Mouse (Mus musculus): ENCODE results near the gene Pms2. TPM values are rescaled to one million over a fixed set of nuclear protein-coding genes. Genes with fewer than 3 reads are reported as not detected.

Pms2 gene
- 9.4 and 11.0 TPM in 2 replicates for total RNA-seq (2021)
- long read RNA-seq, full-length matches to known transcripts = 13 of 20 reads
- long read RNA-seq, partial matches to known transcripts = 1 of 20 reads
- long read RNA-seq, other reads (novel, unspliced or antisense) = 6 of 20 reads

GRCm38 (mm10) chr5:143909417-143910400, at the start of gene Pms2, which contains the start of gene Aimp2:
TSS of gene Pms2 (plus strand) at chr5:143909964.
TSS of gene Aimp2 (minus strand) at chr5:143909847.
- peak; percentile 90 for DNase-seq

GRCm38 (mm10) chr5:143871547-143872169, 38.1 kb upstream of the Pms2 start:
- DNase-seq = no peak

GRCm38 (mm10) chr5:143874571-143874970, 35.2 kb upstream of the Pms2 start:
- no peak for DNase-seq

GRCm38 (mm10) chr5:143885274-143885673, 24.5 kb upstream of the Pms2 start:
- DNase-seq = no peak

GRCm38 (mm10) chr5:143890741-143891140, 19.0 kb upstream of the Pms2 start:
- no peak for DNase-seq

- no peak for DNase-seq
Measured at GRCm38 (mm10) chr5:143892255-143892886, 17.4 kb upstream of the Pms2 start.

- no peak for DNase-seq
Measured at GRCm38 (mm10) chr5:143893396-143893795, 16.4 kb upstream of the Pms2 start.

- no peak for DNase-seq
Measured at GRCm38 (mm10) chr5:143897635-143898330, 12.0 kb upstream of the Pms2 start, which contains the start of gene Ankrd61. TSS of gene Ankrd61 (minus strand) at chr5:143897685.

GRCm38 (mm10) chr5:143902111-143902510, 7.7 kb upstream of the Pms2 start:
- DNase-seq = peak; percentile 15

GRCm38 (mm10) chr5:143903813-143904212, 6.0 kb upstream of the Pms2 start:
- DNase-seq = no peak

GRCm38 (mm10) chr5:143906429-143906828, 3.3 kb upstream of the Pms2 start:
- DNase-seq = no peak

- DNase-seq = no peak
Measured at GRCm38 (mm10) chr5:143908926-143909325, 838 bp upstream of the Pms2 start.

GRCm38 (mm10) chr5:143916221-143916620, 6.5 kb downstream of the Pms2 start:
- no peak for DNase-seq

GRCm38 (mm10) chr5:143917418-143917817, 7.7 kb downstream of the Pms2 start:
- peak; percentile 54 for DNase-seq

GRCm38 (mm10) chr5:143918120-143918519, 8.4 kb downstream of the Pms2 start:
- no peak for DNase-seq

- no peak for DNase-seq
Measured at GRCm38 (mm10) chr5:143924781-143925452, 15.2 kb downstream of the Pms2 start.

GRCm38 (mm10) chr5:143927875-143928274, 18.1 kb downstream of the Pms2 start, which contains the start of gene Gm42421:
TSS of gene Gm42421 (plus strand) at chr5:143928175.
- no peak for DNase-seq

GRCm38 (mm10) chr5:143929291-143929690, 19.5 kb downstream of the Pms2 start:
- no peak for DNase-seq

GRCm38 (mm10) chr5:143930656-143931055, 20.9 kb downstream of the Pms2 start:
- DNase-seq = no peak

- no peak for DNase-seq
Measured at GRCm38 (mm10) chr5:143931863-143932580, 22.3 kb downstream of the Pms2 start.

Measured in adrenal gland, postnatal 25 days (tissue).